Mouse (Mus musculus) liver, postnatal 0 days (tissue): Measurements from ENCODE around the gene 4833420G17Rik.

ENCODE experiments used
- CTCF ChIP-seq: sonication (generic); IDR thresholded peaks from 2 replicates; pipeline ENCODE4 v1.5.1; 2016; ENCODE audit warnings: antibody characterized with exemption, low read depth
- EP300 ChIP-seq: IDR thresholded peaks from 2 replicates; pipeline ENCODE4 v1.6.1; 2016; ENCODE audit warnings: antibody characterized with exemption, low read depth, mild to moderate bottlenecking

DNA sequence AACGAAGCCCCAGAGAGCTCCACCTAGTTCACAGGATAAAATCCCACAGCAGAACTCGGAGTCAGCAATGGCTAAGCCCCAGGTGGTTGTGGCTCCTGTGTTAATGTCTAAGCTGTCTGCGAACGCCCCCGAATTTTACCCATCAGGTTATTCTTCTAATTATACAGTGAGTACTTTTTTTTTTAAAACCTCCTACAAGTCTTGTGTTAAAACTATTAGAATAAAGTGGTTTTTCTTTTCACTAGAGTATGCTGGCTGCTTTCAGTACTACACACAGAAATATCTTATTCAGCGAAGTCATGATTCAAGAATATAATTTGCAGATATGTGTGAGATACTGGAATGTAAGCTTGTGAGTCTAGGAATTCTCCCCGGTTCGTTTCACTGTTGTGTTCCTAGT lies 32.4 kb upstream of the 4833420G17Rik start:
- no peak for TF ChIP-seq EP300
- TF ChIP-seq CTCF, result no peak
